Mouse (Mus musculus) heart, embryonic 10.5 days (tissue): ENCODE measurements around the gene Hs3st2. TPM values are rescaled to one million over a fixed set of nuclear protein-coding genes. Genes with fewer than 3 reads are reported as not detected.

Experiments
- DNase-seq: peaks from one replicate; pipeline ENCODE4 v3.0.0-alpha.2; 2017; ENCODE audit warnings: low spot score
- H3K27ac ChIP-seq: fragments of 300-500 bp; sonication (generic); 2 replicates; pipeline ENCODE4 v1.5.1; 2016; ENCODE audit warnings: mild to moderate bottlenecking
- H3K27me3 ChIP-seq: fragments of 300-500 bp; sonication (generic); 2 replicates; pipeline ENCODE4 v1.6.1; 2016; ENCODE audit warnings: mild to moderate bottlenecking; ENCODE audit not compliant: poor library complexity, insufficient read depth, severe bottlenecking
- H3K36me3 ChIP-seq: fragments of 300-500 bp; sonication (generic); 2 replicates; pipeline ENCODE4 v1.6.1; 2016; ENCODE audit warnings: mild to moderate bottlenecking, moderate library complexity
- H3K4me1 ChIP-seq: fragments of 300-500 bp; sonication (generic); 2 replicates; pipeline ENCODE4 v1.6.1; 2016; ENCODE audit warnings: mild to moderate bottlenecking
- H3K4me3 ChIP-seq: fragments of 300-500 bp; sonication (generic); 2 replicates; pipeline ENCODE4 v1.5.1; 2016; ENCODE audit warnings: mild to moderate bottlenecking, moderate library complexity
- H3K9me3 ChIP-seq: fragments of 300-500 bp; sonication (generic); 2 replicates; pipeline ENCODE4 v1.6.1; 2016; ENCODE audit warnings: mild to moderate bottlenecking, moderate library complexity
- WGBS: fragments of 180-500 bp; shearing (Covaris S2); methylation state at CpG from one replicate; pipeline ENCODE4 v1.1.7; 2016; 5-methylcytosine and 5-hydroxymethylcytosine counted together
- polyA plus RNA-seq: library from polyadenylated mRNA; unstranded; fragments of >200 nt; fragmentation: Nextera tagmentation; extraction: Ambion mirVana; gene quantifications from 2 replicates; pipeline ENCODE4 v1.2.1, GENCODE M21; 2016

Gene Hs3st2
- polyA plus RNA-seq, 1 experiment from 2014 or later = 1.7 TPM

DNA sequence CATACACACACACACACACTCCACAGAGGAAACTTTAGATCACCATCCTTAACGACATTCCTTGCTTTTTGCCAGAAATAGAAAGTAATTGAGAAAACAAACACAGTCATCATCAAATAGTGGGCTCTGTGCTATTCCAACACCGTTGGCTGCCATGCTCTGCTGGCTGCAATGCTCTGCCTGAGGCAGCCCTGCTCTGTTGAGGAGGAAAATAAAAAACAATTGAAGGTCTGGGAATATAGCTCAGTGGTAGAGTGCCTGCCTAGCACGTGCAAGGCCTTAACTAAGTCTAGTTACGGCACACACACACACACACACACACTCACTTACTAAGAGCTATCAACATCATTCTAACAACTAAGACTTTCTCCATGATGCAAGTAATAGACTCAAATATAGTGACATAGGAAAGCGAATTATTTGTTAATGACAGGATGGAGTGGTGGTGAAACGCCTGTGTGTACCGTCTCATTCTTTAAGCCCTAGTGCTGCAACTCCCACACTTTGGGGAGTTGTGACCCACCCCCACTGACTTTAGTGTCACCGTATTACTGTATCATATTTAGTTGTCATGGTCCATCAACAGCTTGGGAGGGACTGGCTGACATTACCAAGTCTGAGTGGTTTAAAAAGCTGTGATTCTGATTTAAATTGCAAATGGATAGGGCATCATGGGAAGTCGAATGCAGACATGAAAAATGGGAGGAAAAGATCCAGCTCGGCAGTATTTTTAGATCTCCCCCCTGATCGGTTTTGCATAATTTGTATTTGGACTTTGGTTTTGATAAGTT, 19.3 kb downstream of the Hs3st2 start:
- Histone ChIP-seq H3K36me3 (no peaks in the 10 kb centered on the region), H3K27ac (no peak overlapping the region), H3K4me3 (no peak overlapping the region), H3K4me1 (no peaks in the 10 kb centered on the region), H3K9me3 (no peaks in the 10 kb centered on the region), H3K27me3 (no peaks in the 10 kb centered on the region)
- WGBS = 80% methylated on average over 11 of the region's 11 CpGs
- DNase-seq = no peak

GRCm38 (mm10) chr7:121411507-121411898, 19.8 kb downstream of the Hs3st2 start:
- 75% methylated on average over 7 of the region's 7 CpGs for WGBS
- Histone ChIP-seq H3K27ac (no peak overlapping the region), H3K4me1 (no peaks in the 10 kb centered on the region), H3K27me3 (no peaks in the 10 kb centered on the region), H3K4me3 (no peak overlapping the region), H3K36me3 (no peaks in the 10 kb centered on the region), H3K9me3 (no peaks in the 10 kb centered on the region)
- no peak for DNase-seq

- H3K27me3 ChIP-seq = no peaks in the 10 kb centered on the region
- no peaks in the 10 kb centered on the region for H3K4me1 ChIP-seq
- no peak for DNase-seq
- H3K4me3 ChIP-seq = no peak overlapping the region
- H3K27ac ChIP-seq = no peak overlapping the region
- 82% methylated on average over 6 of the region's 6 CpGs for WGBS
- no peaks in the 10 kb centered on the region for H3K9me3 ChIP-seq
- H3K36me3 ChIP-seq = no peaks in the 10 kb centered on the region
Measured at GRCm38 (mm10) chr7:121436884-121437283, 45.2 kb downstream of the Hs3st2 start.

- H3K27ac ChIP-seq = no peak overlapping the region
- no peaks in the 10 kb centered on the region for H3K4me1 ChIP-seq
- no peaks in the 10 kb centered on the region for H3K36me3 ChIP-seq
- H3K4me3 ChIP-seq = no peak overlapping the region
- WGBS = 70% methylated on average over 5 of the region's 5 CpGs
- no peaks in the 10 kb centered on the region for H3K27me3 ChIP-seq
- H3K9me3 ChIP-seq = no peaks in the 10 kb centered on the region
- no peak for DNase-seq
Measured at GRCm38 (mm10) chr7:121441186-121441585, 49.5 kb downstream of the Hs3st2 start.

- Histone ChIP-seq H3K36me3 (no peaks in the 10 kb centered on the region), H3K4me1 (no peaks in the 10 kb centered on the region), H3K9me3 (no peaks in the 10 kb centered on the region), H3K4me3 (no peak overlapping the region), H3K27ac (no peak overlapping the region), H3K27me3 (no peaks in the 10 kb centered on the region)
- 67% methylated on average over 7 of the region's 7 CpGs for WGBS
- DNase-seq = no peak
Measured at GRCm38 (mm10) chr7:121444336-121444735, 52.7 kb downstream of the Hs3st2 start.

GRCm38 (mm10) chr7:121446281-121446680, 54.6 kb downstream of the Hs3st2 start:
- Histone ChIP-seq H3K4me3 (no peak overlapping the region), H3K4me1 (no peaks in the 10 kb centered on the region), H3K9me3 (no peaks in the 10 kb centered on the region), H3K36me3 (no peaks in the 10 kb centered on the region), H3K27ac (no peak overlapping the region), H3K27me3 (no peaks in the 10 kb centered on the region)
- WGBS = 82% methylated on average over 4 of the region's 4 CpGs
- no peak for DNase-seq

GRCm38 (mm10) chr7:121450951-121451843, 59.5 kb downstream of the Hs3st2 start:
- DNase-seq = no peak

DNA sequence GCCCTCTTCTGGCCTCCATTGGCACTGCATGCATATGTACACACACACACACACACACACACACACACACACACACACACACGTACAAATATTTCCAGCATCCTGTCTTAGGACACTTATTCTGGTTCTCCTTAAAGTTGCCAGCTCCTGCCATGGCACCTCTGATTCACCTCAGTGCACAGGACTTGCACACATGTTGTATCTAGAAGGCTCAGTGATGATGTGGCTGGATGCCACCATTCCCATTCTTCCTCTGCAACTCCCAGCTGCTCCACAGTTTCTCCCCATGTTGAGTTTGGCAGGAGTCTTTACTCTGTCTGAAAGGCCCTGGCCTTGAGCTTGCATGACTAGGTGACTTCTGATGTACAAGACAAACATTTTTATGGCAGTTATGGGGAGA, 65.1 kb downstream of the Hs3st2 start:
- DNase-seq = no peak
- Histone ChIP-seq H3K9me3 (no peaks in the 10 kb centered on the region), H3K27me3 (no peaks in the 10 kb centered on the region), H3K4me3 (no peak overlapping the region), H3K4me1 (no peaks in the 10 kb centered on the region), H3K36me3 (no peaks in the 10 kb centered on the region), H3K27ac (no peak overlapping the region)
- 84% methylated on average over 1 of the region's 1 CpGs for WGBS

More at GRCm38 (mm10) chr7:121450951-121451843, 59.5 kb downstream of the Hs3st2 start:
- Histone ChIP-seq H3K27me3 (no peaks in the 10 kb centered on the region), H3K36me3 (no peaks in the 10 kb centered on the region), H3K4me3 (no peak overlapping the region), H3K27ac (no peak overlapping the region), H3K9me3 (no peaks in the 10 kb centered on the region), H3K4me1 (no peaks in the 10 kb centered on the region)
- WGBS = 71% methylated on average over 13 of the region's 13 CpGs

- H3K4me3 ChIP-seq = no peak overlapping the region
- no peak overlapping the region for H3K27ac ChIP-seq
- no peaks in the 10 kb centered on the region for H3K9me3 ChIP-seq
- no peaks in the 10 kb centered on the region for H3K27me3 ChIP-seq
- no peaks in the 10 kb centered on the region for H3K4me1 ChIP-seq
- no peak for DNase-seq
- 50% methylated on average over 3 of the region's 3 CpGs for WGBS
- H3K36me3 ChIP-seq = no peaks in the 10 kb centered on the region
Measured at GRCm38 (mm10) chr7:121458075-121458474, 66.4 kb downstream of the Hs3st2 start.

DNA sequence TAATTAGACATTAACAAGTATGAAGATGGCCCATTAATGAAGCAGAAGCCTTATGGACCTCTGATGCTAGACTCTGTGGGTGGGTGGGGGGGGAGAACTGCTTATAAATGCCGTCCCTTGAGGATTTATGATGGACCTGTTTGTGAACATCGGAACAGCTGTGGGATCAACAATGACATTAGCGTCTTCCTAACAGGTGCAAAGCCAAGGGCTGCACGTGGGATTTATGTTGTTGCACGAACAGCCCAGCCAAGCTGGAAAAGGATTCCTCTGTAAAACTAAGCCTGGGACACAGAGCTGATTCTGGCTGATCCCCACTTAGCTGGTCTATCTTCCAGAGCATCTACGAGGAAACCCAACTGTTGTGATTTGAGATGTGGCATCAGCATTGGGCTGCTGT, 69.0 kb downstream of the Hs3st2 start:
- Histone ChIP-seq H3K27ac (no peak overlapping the region), H3K9me3 (no peaks in the 10 kb centered on the region), H3K36me3 (no peaks in the 10 kb centered on the region), H3K4me3 (no peak overlapping the region), H3K27me3 (no peaks in the 10 kb centered on the region), H3K4me1 (no peaks in the 10 kb centered on the region)
- DNase-seq = no peak
- 82% methylated on average over 6 of the region's 6 CpGs for WGBS

GRCm38 (mm10) chr7:121464441-121464840, 72.8 kb downstream of the Hs3st2 start:
- H3K4me3 ChIP-seq = no peak overlapping the region
- WGBS = 85% methylated on average over 5 of the region's 5 CpGs

GRCm38 (mm10) chr7:121465111-121465510, 73.5 kb downstream of the Hs3st2 start:
- Histone ChIP-seq H3K4me1 (no peaks in the 10 kb centered on the region), H3K36me3 (no peaks in the 10 kb centered on the region), H3K27ac (no peak overlapping the region), H3K4me3 (no peak overlapping the region), H3K27me3 (no peaks in the 10 kb centered on the region), H3K9me3 (no peaks in the 10 kb centered on the region)
- no peak for DNase-seq
- WGBS = 74% methylated on average over 1 of the region's 1 CpGs

More at GRCm38 (mm10) chr7:121464441-121464840, 72.8 kb downstream of the Hs3st2 start:
- no peaks in the 10 kb centered on the region for H3K4me1 ChIP-seq
- DNase-seq = no peak
- H3K27me3 ChIP-seq = no peaks in the 10 kb centered on the region
- H3K9me3 ChIP-seq = no peaks in the 10 kb centered on the region
- H3K36me3 ChIP-seq = no peaks in the 10 kb centered on the region
- H3K27ac ChIP-seq = no peak overlapping the region

- Histone ChIP-seq H3K27ac (no peak overlapping the region), H3K36me3 (no peaks in the 10 kb centered on the region), H3K4me1 (no peaks in the 10 kb centered on the region), H3K4me3 (no peak overlapping the region), H3K9me3 (no peaks in the 10 kb centered on the region), H3K27me3 (no peaks in the 10 kb centered on the region)
- no peak for DNase-seq
- WGBS = 59% methylated on average over 5 of the region's 5 CpGs
Measured at GRCm38 (mm10) chr7:121466331-121466730, 74.7 kb downstream of the Hs3st2 start.
